Mouse (Mus musculus) small intestine, adult 2 months (tissue): Measurements from ENCODE around the gene Pgf.

Experiments
- CTCF ChIP-seq: fragments of 200-500 bp; IDR thresholded peaks from 2 replicates; pipeline ENCODE4 v1.5.1; 2012; ENCODE audit warnings: low read depth, mild to moderate bottlenecking, control low read depth, inconsistent platforms, low read length, moderate library complexity, mixed read lengths; ENCODE audit not compliant: insufficient replicate concordance, insufficient read length; ENCODE audit errors: extremely low read depth
- POLR2A ChIP-seq: fragments of 200-500 bp; IDR thresholded peaks from 2 replicates; pipeline ENCODE4 v1.6.1; 2012; ENCODE audit warnings: low read depth, mild to moderate bottlenecking, control low read depth, inconsistent platforms, low read length, moderate library complexity

- TF ChIP-seq CTCF (no peak), POLR2A (no peak)
Observed at GRCm38 (mm10) chr12:85197371-85197770, 19.8 kb upstream of the Pgf start.
